Mouse (Mus musculus): ENCODE measurements around the gene Ncoa6.
A peak's percentile ranks its signal among the peaks of the same experiment; 100 is the strongest.

Ncoa6 gene

GRCm38 (mm10) chr2:155369333-155369883 is 104.3 kb downstream of the Ncoa6 start:
- no peak for DNase-seq (ENCODE audit: low spot score in 2 of 2)

- no peak for DNase-seq (ENCODE audit: low spot score in 2 of 2)
These were observed 105.9 kb downstream of the Ncoa6 start for GRCm38 (mm10) chr2:155367635-155368284.

DNA sequence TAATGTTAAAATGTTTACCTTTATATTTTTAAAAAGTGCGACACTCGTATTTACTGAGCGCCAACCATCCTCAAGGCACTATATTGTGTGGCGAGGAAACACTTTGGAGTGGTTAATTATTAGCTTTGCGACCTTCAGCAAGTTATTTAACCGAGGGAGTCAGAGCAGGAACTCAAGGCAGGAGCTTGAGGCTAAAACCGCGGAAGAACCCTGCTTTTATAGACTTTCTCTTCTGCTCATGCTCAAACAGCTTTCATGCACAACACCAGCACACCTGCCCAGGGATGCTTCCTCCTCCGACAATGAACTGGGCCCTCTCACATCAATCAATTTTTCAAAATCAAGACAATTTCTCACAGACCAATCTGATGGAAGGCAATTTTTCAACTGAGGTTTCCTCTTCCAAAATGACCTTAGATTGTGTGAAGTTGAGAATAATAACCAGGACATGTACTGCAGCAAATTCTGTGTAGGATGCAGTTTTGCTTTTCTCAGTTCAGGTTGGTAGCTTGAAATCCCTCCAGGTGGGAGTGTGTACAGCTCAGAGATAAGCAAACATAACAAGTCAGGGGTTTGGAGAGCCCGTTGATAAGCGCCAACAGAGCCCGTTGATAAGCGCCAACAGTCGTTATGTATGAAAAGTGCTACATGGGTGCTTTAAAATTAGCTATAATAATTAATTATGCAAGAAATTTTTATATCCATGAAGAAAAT is 115.9 kb downstream of the Ncoa6 start:
- no peak for DNase-seq (ENCODE audit: low spot score in 2 of 2)

DNA sequence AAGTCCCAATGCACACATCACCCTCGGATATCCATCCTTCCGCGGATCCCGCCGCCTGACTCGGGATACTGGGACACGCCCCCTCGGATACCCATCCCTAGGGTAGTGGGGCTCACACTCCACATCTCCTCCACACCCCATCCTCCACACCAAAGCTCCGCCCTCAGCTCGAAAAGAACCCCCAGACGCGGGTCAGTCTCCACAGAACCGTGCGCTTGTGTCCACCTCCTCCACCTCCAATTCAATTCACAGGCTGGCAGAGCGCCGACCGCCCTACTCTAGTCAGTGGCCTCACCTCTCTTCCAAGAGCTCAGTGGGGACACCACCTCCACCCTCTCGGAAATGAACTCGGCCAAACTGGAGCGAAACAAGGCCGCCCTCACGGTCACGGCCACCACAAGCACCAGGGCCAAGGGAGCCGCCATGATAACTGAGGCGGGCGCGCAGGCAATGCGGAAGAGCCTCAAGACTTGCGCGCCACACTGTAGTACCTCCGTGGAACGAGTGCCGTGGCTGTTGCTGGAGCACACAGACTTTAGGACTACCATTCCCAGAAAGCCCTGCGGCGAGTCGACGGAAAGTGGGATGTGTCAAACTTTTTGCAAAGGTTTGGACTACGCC is 116.6 kb downstream of the Ncoa6 start, which contains the start of gene Pigu:
Gene Pigu, minus strand, starts transcription at position 460 of the 621 bp plus-strand sequence.
- DNase-seq (ENCODE audit: low spot score in 2 of 2), result peak; percentile 89 to 93

DNA sequence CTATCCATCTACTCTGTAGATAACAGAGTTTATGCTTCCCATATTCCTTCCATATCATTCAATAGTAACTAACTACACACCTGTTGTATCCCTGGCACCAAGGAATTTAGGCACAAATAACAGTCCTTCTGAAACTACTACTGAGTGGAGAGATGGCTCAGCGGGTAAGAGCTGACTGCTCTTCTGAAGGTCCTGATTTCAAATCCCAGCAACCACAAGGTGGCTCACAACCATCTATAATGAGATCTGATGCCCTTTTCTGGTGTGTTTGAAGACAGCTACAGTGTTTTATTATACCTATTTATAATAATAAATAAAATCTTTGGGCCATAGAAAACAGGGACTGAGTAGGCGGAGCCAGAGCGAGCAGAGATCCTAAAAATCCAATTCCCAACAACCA is 119.3 kb downstream of the Ncoa6 start:
- DNase-seq (ENCODE audit: low spot score in 2 of 2), result no peak

DNA sequence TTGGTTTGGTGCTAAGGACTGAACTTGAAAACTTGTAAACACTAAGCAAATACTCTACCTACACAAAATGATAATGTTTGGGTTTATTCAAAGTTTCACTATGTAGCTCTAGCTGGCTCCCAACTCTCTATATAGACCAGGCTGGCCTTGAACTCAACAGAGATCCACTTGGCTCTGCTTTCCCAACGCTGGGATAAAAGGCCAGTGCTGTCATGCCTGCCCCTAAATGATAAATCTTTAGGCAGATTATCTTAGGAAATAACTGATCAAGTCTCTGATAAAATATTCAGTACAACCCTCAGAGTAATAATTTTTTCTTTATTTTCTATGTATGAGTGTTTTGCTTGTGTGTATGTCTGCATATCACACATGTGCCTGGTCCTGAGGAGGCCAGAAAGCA is 127.0 kb downstream of the Ncoa6 start:
- no peak for DNase-seq (ENCODE audit: low spot score in 2 of 2)

All from spleen, postnatal 4 days (tissue).